Mouse (Mus musculus): ENCODE measurements around the gene Akip1. TPM values are rescaled to one million over a fixed set of nuclear protein-coding genes. Genes with fewer than 3 reads are reported as not detected.

Gene Akip1
- total RNA-seq, 1 experiment: 29.1 TPM

- in situ Hi-C loops (cut with MboI; ENCODE audit: low sequenced_read_pairs in 2 of 2, unreplicated experiment in 2 of 2): no loop called here
- no peak overlapping the region for H3K27ac ChIP-seq (ENCODE audit: insufficient read depth, low read depth, low read length, poor library complexity, severe bottlenecking)
- H3K9me3 ChIP-seq (ENCODE audit: control insufficient read depth, insufficient read depth, low read depth, low read length): no peaks in the 10 kb centered on the region
- H3K4me3 ChIP-seq (ENCODE audit: insufficient read depth in 1 of 2, low read depth in 1 of 2, low read length in 2 of 2, poor library complexity in 1 of 2, severe bottlenecking in 1 of 2): no peak overlapping the region
- H3K4me1 ChIP-seq (ENCODE audit: control insufficient read depth in 2 of 2, insufficient read depth in 2 of 2, low read length in 2 of 2, poor library complexity in 1 of 2): no peaks in the 10 kb centered on the region
- H3K9ac ChIP-seq (ENCODE audit: insufficient read depth, low read depth, low read length, poor library complexity, severe bottlenecking): no peak overlapping the region
- TF ChIP-seq ZC3H11A (IDR thresholded peaks at IDR 0.05; ENCODE audit: borderline replicate concordance, low read depth, low read length) (no peak), MAFK (IDR thresholded peaks at IDR 0.05; ENCODE audit: insufficient read depth, low read depth, low read length) (no peak), HCFC1 (IDR thresholded peaks at IDR 0.05; ENCODE audit: borderline replicate concordance, insufficient read depth, low read length) (no peak), CHD2 (IDR thresholded peaks at IDR 0.05; ENCODE audit: low read depth, low read length) (no peak), ZNF384 (IDR thresholded peaks at IDR 0.05; ENCODE audit: low read depth, low read length) (no peak)
- no peaks in the 10 kb centered on the region for H3K36me3 ChIP-seq (ENCODE audit: control insufficient read depth, insufficient read depth, low read length, poor library complexity, severe bottlenecking)
- DNase-seq (ENCODE audit: low read depth, low spot score): no peak
Measured at GRCm38 (mm10) chr7:109662626-109663025, 40.9 kb upstream of the Akip1 start.

GRCm38 (mm10) chr7:109666664-109667063, 36.8 kb upstream of the Akip1 start:
- no peak for TF ChIP-seq CHD2 (IDR thresholded peaks at IDR 0.05; ENCODE audit: low read depth, low read length)
- no peak for TF ChIP-seq ZNF384 (IDR thresholded peaks at IDR 0.05; ENCODE audit: low read depth, low read length)
- TF ChIP-seq ZC3H11A (IDR thresholded peaks at IDR 0.05; ENCODE audit: borderline replicate concordance, low read depth, low read length): no peak
- TF ChIP-seq MAFK (IDR thresholded peaks at IDR 0.05; ENCODE audit: insufficient read depth, low read depth, low read length): no peak
- no peak for TF ChIP-seq HCFC1 (IDR thresholded peaks at IDR 0.05; ENCODE audit: borderline replicate concordance, insufficient read depth, low read length)
- in situ Hi-C loops (cut with MboI; ENCODE audit: low sequenced_read_pairs in 2 of 2, unreplicated experiment in 2 of 2): no loop called here
- Histone ChIP-seq H3K4me1 (ENCODE audit: control insufficient read depth in 2 of 2, insufficient read depth in 2 of 2, low read length in 2 of 2, poor library complexity in 1 of 2) (no peaks in the 10 kb centered on the region), H3K9me3 (ENCODE audit: control insufficient read depth, insufficient read depth, low read depth, low read length) (no peaks in the 10 kb centered on the region), H3K27ac (ENCODE audit: insufficient read depth, low read depth, low read length, poor library complexity, severe bottlenecking) (no peak overlapping the region), H3K9ac (ENCODE audit: insufficient read depth, low read depth, low read length, poor library complexity, severe bottlenecking) (no peak overlapping the region), H3K4me3 (ENCODE audit: insufficient read depth in 1 of 2, low read depth in 1 of 2, low read length in 2 of 2, poor library complexity in 1 of 2, severe bottlenecking in 1 of 2) (no peak overlapping the region), H3K36me3 (ENCODE audit: control insufficient read depth, insufficient read depth, low read length, poor library complexity, severe bottlenecking) (no peaks in the 10 kb centered on the region)
- DNase-seq (ENCODE audit: low read depth, low spot score): no peak

DNA sequence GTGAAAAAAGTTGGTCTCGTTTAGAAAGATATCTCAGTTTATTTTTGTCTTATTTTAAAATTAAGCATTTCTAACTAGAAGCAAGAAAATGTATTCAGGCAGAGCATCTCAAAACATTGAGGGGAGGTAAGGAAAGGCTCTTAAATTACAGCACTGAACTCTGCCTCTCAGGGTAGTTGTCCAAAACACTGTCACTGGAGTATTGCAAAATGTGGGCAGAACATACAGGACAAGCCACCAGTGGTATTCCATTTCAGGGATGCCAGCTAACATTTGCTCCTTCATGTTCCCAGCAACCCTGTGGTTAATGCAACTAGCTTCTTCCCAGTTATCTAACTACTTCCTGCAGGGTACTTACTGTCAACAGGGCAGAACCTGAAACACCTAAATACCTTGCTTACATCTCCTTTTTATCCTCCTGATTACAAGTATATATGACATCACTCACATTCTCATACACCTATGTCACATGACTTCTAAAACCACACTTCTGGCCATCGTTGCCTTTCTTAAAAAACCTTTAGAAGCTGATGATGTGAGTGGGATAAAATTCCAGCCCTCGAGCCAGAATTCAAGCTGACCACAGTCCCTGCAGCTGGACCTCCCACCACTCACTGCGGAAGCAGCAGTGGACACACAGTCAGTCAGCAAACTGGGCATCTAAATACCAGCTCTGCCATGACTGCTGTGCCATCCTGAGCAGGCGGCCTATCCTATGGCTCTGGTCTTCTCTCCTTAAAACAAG, 33.9 kb upstream of the Akip1 start:
- Histone ChIP-seq H3K27ac (ENCODE audit: insufficient read depth, low read depth, low read length, poor library complexity, severe bottlenecking) (no peak overlapping the region), H3K4me3 (ENCODE audit: insufficient read depth in 1 of 2, low read depth in 1 of 2, low read length in 2 of 2, poor library complexity in 1 of 2, severe bottlenecking in 1 of 2) (no peak overlapping the region), H3K36me3 (ENCODE audit: control insufficient read depth, insufficient read depth, low read length, poor library complexity, severe bottlenecking) (no peaks in the 10 kb centered on the region), H3K9ac (ENCODE audit: insufficient read depth, low read depth, low read length, poor library complexity, severe bottlenecking) (no peak overlapping the region), H3K4me1 (ENCODE audit: control insufficient read depth in 2 of 2, insufficient read depth in 2 of 2, low read length in 2 of 2, poor library complexity in 1 of 2) (no peaks in the 10 kb centered on the region), H3K9me3 (ENCODE audit: control insufficient read depth, insufficient read depth, low read depth, low read length) (no peaks in the 10 kb centered on the region)
- no peak for DNase-seq (ENCODE audit: low read depth, low spot score)
- TF ChIP-seq ZNF384 (IDR thresholded peaks at IDR 0.05; ENCODE audit: low read depth, low read length) (no peak), CHD2 (IDR thresholded peaks at IDR 0.05; ENCODE audit: low read depth, low read length) (no peak), MAFK (IDR thresholded peaks at IDR 0.05; ENCODE audit: insufficient read depth, low read depth, low read length) (no peak), ZC3H11A (IDR thresholded peaks at IDR 0.05; ENCODE audit: borderline replicate concordance, low read depth, low read length) (no peak), HCFC1 (IDR thresholded peaks at IDR 0.05; ENCODE audit: borderline replicate concordance, insufficient read depth, low read length) (no peak)
- in situ Hi-C loops (cut with MboI; ENCODE audit: low sequenced_read_pairs in 2 of 2, unreplicated experiment in 2 of 2): no loop called here

DNA sequence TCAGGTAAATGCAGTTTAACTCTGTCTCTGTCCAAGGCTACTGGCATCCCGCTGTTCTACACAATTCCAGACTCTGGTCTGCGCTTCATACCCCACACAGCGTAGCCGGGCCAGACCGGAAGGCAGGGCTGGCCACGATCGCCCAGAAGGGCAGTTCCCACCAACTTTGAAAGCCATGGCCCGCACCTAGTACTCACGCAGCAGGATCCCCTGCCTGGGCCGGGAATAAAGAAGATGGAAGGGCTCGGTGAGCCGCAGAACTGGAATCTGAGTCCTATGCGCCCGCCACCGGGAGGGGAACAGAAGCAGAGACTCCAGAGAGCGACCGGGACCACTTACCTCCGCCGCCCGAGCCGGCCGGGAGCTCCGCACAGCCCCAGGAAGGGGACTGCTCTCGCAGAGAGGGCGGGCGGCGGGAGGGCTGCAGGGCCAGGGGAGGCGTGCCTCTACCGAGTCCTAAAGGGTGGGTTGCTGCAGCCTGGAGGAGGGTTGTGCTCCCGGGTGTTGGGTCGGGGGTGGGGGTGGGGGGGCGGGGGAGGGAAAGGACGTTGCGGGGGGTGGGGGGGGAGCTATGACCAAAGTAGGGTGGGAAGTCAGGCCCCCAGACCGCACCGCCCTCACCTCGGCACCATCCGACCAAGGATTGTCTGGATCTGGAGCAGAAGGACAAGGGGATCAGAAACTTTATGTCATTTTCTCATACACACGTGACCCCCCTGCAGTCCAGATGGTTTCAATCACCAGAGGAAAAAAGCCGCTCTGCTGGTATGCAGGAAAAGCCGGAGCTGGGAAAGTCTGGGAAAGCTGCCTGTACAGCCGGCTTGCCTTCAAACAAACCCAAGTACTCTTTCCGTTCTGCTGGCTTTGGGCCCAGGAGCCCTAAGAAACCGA, 31.7 kb upstream of the Akip1 start:
- H3K9me3 ChIP-seq (ENCODE audit: control insufficient read depth, insufficient read depth, low read depth, low read length): no peaks in the 10 kb centered on the region
- in situ Hi-C loops (cut with MboI; ENCODE audit: low sequenced_read_pairs in 2 of 2, unreplicated experiment in 2 of 2): no loop called here
- H3K4me1 ChIP-seq (ENCODE audit: control insufficient read depth in 2 of 2, insufficient read depth in 2 of 2, low read length in 2 of 2, poor library complexity in 1 of 2): no peaks in the 10 kb centered on the region
- H3K36me3 ChIP-seq (ENCODE audit: control insufficient read depth, insufficient read depth, low read length, poor library complexity, severe bottlenecking): no peaks in the 10 kb centered on the region
- H3K9ac ChIP-seq (ENCODE audit: insufficient read depth, low read depth, low read length, poor library complexity, severe bottlenecking): peak overlapping the region; percentile 66
- no peak for TF ChIP-seq CHD2 (IDR thresholded peaks at IDR 0.05; ENCODE audit: low read depth, low read length)
- TF ChIP-seq HCFC1 (IDR thresholded peaks at IDR 0.05; ENCODE audit: borderline replicate concordance, insufficient read depth, low read length): no peak
- no peak for TF ChIP-seq MAFK (IDR thresholded peaks at IDR 0.05; ENCODE audit: insufficient read depth, low read depth, low read length)
- TF ChIP-seq ZC3H11A (IDR thresholded peaks at IDR 0.05; ENCODE audit: borderline replicate concordance, low read depth, low read length): no peak
- TF ChIP-seq ZNF384 (IDR thresholded peaks at IDR 0.05; ENCODE audit: low read depth, low read length): no peak
- peak overlapping the region; percentile 60 to 65 for H3K4me3 ChIP-seq (ENCODE audit: insufficient read depth in 1 of 2, low read depth in 1 of 2, low read length in 2 of 2, poor library complexity in 1 of 2, severe bottlenecking in 1 of 2)
- DNase-seq (ENCODE audit: low read depth, low spot score): peak; percentile 12
- H3K27ac ChIP-seq (ENCODE audit: insufficient read depth, low read depth, low read length, poor library complexity, severe bottlenecking): no peak overlapping the region
